Mouse (Mus musculus) retina, adult 2 months (tissue): Measurements from ENCODE around the gene Car3.
"Not testable (repeated sequence)": the region's sequence is repeated elsewhere in the genome, so short reads cannot be mapped to it uniquely, and the experiment has no call there.

Experiments
- DNase-seq: peaks from one replicate; pipeline ENCODE4 v3.0.0-alpha.2; 2012; ENCODE audit warnings: low read depth, low spot score

Gene Car3

GRCm38 (mm10) chr3:14863022-14863711, at the start of gene Car3:
TSS of gene Car3 (plus strand) at chr3:14863512.
- DNase-seq: no peak

DNA sequence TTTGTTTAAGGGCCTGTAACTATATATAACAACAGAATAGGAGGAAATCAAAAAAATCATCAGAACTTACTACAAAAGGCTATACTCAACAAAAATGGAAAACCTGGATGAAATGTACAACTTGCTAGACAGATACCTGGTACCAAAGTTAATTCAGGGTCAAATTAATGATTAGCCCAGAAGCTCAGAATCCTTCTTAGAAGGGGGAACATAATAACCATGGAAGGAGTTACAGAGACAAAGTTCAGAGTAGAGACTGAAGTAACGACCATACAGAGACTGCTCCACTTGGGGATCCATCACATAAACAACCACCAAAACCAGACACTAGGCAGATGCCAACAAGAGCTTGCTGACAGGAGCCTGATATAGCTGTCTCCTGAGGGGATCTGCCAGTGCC, 47.9 kb upstream of the Car3 start:
- DNase-seq: not testable (repeated sequence)

DNA sequence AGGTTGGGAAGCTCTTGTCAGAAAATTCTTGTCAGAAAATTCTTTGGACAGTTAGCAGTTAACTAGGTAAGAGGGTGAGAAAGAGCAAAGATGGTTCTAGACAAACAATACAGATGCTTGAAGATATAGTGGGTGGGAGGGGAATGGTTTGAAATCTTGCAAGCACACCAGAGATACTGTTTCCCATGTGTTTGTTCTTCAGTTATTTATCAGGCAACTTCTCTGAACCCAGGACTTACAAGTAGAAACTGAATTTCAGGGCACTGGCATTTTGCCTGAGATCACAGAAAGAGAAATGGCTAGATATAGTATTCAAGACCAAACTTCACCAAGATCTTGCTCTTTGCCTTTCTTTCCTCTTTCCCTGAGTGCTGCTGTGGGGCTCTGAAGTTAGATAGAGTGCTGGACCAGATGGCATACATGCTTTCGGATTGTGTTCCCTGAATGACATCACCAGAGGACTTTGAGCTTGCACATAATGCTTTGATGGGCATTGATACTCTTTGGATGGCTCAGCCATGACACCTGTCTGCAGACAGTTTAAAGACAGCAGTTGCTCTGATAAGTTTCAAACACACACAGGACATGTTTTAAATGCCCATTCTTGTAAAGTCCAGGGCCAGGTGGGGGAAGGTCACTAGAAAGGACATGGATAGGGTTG, 43.3 kb upstream of the Car3 start:
- DNase-seq: no peak

DNA sequence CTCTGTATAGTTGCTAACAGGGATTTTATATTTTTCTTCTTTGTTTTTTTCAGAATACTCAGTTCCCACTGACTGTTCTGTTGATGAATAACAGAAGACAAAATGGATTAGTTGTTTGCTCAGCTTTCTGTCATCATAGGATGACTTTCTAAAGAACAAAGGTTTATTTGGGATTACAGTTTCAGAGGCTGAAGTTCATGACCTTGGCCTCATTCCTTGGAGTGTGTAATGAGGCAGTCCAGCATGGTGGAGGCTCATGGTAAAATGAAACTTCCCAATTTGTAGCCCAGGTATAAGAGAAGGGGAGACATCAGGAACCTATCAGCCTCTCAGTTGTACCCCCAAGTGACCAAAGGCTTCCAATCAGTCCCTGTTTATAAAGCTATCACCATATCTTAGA, 34.4 kb upstream of the Car3 start:
- DNase-seq: no peak

GRCm38 (mm10) chr3:14831219-14831835, 32.0 kb upstream of the Car3 start:
- DNase-seq: no peak

DNA sequence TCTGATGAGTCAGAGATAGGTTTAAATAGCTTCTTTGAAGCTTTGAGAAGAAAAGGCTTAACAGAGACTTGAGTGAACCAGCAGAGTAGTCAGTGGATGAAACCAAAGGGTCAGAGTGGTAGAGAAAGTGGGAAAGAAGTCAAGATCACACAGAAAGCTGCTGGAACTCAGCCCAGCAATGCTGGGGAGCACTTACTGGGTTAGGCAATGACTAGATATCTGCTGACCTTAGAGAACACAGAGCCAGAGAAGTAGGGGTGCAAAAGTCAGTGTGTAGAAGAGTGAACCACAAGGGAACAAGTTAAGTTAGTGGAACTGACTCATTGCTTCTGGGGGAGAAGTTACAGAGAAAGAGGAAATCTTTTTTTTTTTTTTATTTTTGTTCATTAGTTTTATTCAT, 30.5 kb upstream of the Car3 start:
- no peak for DNase-seq

DNA sequence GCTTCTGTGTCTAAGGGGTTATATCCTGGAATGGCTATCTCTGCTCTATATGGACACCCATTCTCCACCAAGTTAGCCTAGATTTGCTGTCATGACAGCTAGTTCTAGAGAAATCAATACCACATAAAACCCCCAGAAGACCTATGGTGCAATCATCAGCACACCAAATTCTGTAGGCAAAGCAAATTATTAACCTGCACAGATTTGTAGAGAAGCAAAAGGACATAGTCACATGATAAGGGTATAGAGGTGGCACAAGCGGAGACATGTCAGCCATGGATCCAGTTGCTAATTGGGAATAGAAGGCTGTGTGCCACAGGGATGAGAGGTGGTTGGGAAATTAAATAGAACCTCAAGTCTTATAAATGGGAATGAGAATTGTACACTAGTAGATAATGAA, 24.4 kb upstream of the Car3 start:
- DNase-seq: no peak

- no peak for DNase-seq
Measured at GRCm38 (mm10) chr3:14839466-14840118, 23.7 kb upstream of the Car3 start.

DNA sequence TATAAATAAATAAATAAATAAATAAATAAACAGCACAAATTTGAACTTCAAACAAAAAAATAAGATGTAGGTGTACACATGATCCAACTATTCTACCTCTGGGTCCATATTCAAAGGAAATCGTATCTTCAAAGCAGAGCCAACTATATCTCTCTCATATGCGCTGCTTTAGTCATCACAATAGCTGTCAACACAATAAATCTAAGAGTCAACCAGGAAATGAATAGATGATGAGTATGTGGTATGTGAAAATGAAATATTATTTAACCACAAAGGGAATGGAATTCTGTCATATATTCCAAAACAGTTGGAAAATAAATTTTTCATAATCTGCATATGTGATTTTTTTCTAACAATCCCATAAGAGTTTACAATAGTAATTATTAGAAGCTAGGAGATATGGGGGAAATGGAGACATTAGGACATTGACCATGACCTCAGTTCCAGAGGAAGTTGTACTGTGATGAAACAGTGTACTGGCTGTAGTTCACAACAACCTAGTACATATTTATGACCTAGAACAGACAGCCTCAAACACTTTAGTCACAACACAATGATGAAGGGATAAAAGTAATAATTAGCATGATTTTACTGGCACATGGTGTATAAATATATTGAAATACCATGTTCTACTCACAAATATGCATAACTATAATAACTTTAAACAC, 14.6 kb upstream of the Car3 start:
- no peak for DNase-seq

- DNase-seq: no peak
Measured at GRCm38 (mm10) chr3:14853966-14854365, 9.3 kb upstream of the Car3 start.

DNA sequence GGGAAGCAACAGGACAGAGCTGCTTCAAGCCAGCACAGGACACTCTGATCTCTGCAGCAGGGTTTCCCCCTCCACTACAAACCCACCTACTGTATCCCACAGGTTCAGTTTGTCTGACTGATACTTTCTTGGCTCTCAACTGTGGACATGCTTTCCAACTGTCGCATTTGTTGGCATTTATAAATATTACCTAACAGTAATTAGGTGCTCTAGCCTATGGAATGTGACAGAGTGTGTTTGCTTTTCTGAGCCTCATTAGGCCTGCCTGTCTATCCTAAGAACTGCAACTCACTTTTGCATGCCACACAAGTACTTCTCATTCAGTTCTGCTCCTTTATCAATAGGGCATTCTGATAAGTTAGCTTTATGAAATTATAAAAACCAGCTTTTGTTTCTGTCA, 8.9 kb upstream of the Car3 start:
- DNase-seq: no peak

DNA sequence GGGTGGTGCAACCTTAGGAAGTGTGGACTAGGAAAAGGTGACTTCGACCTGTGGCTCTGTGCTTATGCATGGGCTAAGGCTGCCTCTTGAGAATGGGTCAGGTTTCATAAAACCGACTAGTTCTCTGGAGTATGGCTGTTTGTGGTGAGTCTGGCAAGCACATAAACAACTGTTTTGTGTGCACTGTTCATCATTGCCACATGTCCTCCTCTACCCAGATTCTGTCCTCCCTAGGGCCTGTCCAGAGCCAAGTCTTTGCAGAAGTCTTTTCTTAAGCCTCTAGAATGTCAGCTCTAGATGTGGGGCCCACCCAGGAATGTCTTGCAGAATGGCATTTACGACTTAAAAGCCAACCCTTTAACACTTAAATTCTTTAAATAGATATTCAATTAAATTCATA, 5.4 kb upstream of the Car3 start:
- DNase-seq: no peak

DNA sequence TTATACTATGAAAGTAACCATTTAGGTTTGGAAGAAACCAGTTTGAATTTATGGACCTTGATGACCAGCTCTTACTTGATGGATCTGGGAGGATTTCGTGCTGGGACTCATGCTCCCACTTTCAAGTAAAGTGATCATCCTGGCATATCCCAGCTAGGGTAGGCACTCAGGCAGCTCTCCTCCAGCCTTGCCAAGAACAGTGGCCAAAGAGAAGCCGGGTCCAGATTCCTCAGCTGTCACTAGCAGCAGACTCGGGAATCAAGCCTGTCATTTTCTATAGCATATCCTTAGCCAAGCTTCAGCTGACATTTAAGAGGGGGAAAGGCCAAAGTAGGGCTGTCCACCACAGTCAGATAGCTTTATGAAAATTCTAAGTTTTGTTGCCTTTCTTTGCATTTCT, 3.0 kb upstream of the Car3 start:
- no peak for DNase-seq

GRCm38 (mm10) chr3:14861165-14861564, 2.1 kb upstream of the Car3 start:
- no peak for DNase-seq

- no peak for DNase-seq
Measured at GRCm38 (mm10) chr3:14861787-14862186, 1.5 kb upstream of the Car3 start.

- DNase-seq: no peak
Measured at GRCm38 (mm10) chr3:14862654-14863021, 674 bp upstream of the Car3 start.

DNA sequence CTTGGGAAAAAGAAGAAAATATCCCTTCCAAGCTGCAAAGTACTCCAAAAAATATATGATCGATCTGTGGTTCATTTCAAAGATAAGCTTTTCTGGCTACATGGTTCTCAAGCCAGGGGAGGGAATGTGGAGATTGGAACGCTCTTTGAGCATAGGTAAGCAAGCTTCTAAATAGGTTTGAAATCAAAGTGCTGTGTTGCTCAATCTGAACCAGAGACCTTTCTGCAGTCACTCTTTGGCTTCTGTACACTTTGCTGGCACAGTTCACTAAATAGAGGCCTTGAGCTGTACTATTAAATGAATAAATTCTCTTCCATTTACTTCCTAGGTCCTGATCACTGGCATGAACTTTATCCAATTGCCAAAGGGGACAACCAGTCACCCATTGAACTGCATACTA, 610 bp downstream of the Car3 start:
- DNase-seq: no peak

DNA sequence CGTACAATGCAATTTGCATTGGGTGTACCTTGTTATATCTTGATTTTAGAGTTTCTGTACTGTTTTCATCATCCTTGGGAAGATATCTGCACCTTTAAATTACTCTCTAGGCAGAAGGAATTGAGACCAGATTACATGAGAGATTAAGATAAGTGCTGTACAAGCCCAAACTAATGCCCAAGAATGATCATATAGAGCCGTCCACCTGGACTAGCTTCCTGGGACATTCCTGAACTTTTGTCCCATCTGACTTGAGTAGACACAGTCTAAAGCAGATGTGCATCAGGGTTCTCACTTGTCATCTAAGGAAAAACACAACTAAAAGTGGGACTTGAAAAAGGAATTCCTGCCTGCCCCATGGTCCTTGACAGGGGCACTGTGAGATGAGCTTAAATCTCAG, 2.6 kb downstream of the Car3 start:
- no peak for DNase-seq

DNA sequence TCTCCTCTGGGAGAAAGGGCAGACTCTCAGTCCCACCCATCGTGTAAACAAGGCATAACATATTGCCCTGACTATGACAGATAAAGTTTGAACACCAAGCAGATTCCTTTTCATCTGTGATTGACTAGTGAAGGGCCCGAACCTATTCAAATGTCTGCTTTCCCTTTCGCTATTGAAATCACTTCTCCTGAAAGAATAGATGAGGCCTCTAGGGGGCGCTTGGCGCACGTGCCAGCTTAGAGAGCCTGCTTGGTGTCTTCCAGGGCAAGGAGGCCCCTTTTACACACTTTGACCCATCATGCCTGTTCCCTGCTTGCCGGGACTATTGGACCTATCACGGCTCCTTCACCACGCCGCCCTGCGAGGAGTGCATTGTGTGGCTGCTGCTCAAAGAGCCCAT, 6.5 kb downstream of the Car3 start:
- DNase-seq: no peak

GRCm38 (mm10) chr3:14870528-14870927, 7.2 kb downstream of the Car3 start:
- no peak for DNase-seq

DNA sequence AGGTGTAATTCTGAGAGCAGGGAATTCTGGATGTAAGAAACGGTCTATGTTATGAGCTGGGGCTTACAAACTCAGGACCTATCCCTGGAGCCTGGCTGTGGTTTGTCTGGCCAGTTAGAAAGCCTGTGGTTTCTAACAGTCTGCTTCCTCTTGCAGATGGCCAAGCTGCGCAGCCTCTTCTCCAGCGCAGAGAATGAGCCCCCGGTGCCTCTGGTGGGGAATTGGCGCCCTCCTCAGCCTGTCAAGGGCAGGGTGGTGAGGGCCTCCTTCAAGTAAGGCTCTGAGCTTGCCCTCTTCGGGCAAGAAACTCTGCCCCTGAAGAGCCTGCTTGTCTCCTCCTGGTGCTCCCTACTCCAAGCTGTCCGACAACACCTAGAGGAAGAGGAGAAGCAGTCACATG, 8.1 kb downstream of the Car3 start:
- DNase-seq: no peak

GRCm38 (mm10) chr3:14874402-14875040, 11.2 kb downstream of the Car3 start:
- peak; percentile 71 for DNase-seq
